Mouse (Mus musculus): Measurements from ENCODE around the gene Duxbl2. TPM values are rescaled to one million over a fixed set of nuclear protein-coding genes. Genes with fewer than 3 reads are reported as not detected.
"Not testable (repeated sequence)": the region's sequence is repeated elsewhere in the genome, so short reads cannot be mapped to it uniquely, and the experiment has no call there.

Duxbl2 gene
- polyA plus RNA-seq, 1 experiment from 2014 or later, result 8.3 TPM

DNA sequence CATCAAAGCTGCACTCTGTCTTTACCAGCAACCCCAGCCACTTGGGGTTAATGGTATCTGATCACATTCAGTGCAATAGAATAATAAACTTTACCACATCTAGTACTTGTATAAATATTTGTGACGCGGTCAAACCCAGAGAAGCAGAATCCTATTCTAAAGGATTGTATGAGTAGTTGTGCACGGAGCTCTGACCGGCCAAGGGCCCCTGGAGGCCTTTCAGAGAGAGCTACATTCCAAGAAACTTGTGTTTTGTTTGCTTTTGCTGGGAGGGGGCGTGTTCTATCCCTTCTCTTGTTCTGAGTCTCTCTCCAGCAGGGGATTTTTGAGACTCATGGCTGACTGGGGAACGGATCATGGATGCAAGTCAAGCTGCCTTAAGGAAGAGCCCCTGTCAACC is 56.9 kb downstream of the Duxbl2 start:
- not testable (repeated sequence) for H3K4me2 ChIP-seq (replicated peaks); ATAC-seq (ENCODE audit: low FRiP score, low read depth); H3K27ac ChIP-seq (replicated peaks); H3K36me3 ChIP-seq; H3K4me3 ChIP-seq; H3K27me3 ChIP-seq; H3K9ac ChIP-seq (replicated peaks); H3K9me3 ChIP-seq; H3K4me1 ChIP-seq
- no CpG with 5 or more reads among the region's 6 CpGs for WGBS

Other genes starting within 250 kb of the Duxbl2 start
- gene Plac9a, start 215.2 kb upstream of the Duxbl2 start, polyA plus RNA-seq (2016; fragmentation: Nextera tagmentation; extraction: Ambion mirVana), result not detected in 2 replicates
- gene Tmem254a, start 190.7 kb upstream of the Duxbl2 start, polyA plus RNA-seq (2016; fragmentation: Nextera tagmentation; extraction: Ambion mirVana), result 1.4 and 2.7 TPM in 2 replicates
- gene Cphx1, start 180.0 kb upstream of the Duxbl2 start, polyA plus RNA-seq (2016; fragmentation: Nextera tagmentation; extraction: Ambion mirVana), result not detected in 2 replicates
- 7.1 and 7.3 TPM in 2 replicates for gene Duxbl1, start 139.8 kb upstream of the Duxbl2 start, polyA plus RNA-seq (2016; fragmentation: Nextera tagmentation; extraction: Ambion mirVana)
- 3.0 and 6.0 TPM in 2 replicates for gene Gm9780, start 75.6 kb upstream of the Duxbl2 start, polyA plus RNA-seq (2016; fragmentation: Nextera tagmentation; extraction: Ambion mirVana)
- gene Tmem254c, start 51.0 kb upstream of the Duxbl2 start, polyA plus RNA-seq (2016; fragmentation: Nextera tagmentation; extraction: Ambion mirVana), result 13.7 and 21.1 TPM in 2 replicates
- not detected in 2 replicates for gene Cphx2, start 36.8 kb upstream of the Duxbl2 start, polyA plus RNA-seq (2016; fragmentation: Nextera tagmentation; extraction: Ambion mirVana)
- not detected in 2 replicates for gene Cphx3, start 36.1 kb upstream of the Duxbl2 start, polyA plus RNA-seq (2016; fragmentation: Nextera tagmentation; extraction: Ambion mirVana)
- gene Plac9b, start 64.1 kb downstream of the Duxbl2 start, polyA plus RNA-seq (2016; fragmentation: Nextera tagmentation; extraction: Ambion mirVana), result 2.3 and 6.3 TPM in 2 replicates
- 15.3 and 19.6 TPM in 2 replicates for gene Tmem254b, start 88.7 kb downstream of the Duxbl2 start, polyA plus RNA-seq (2016; fragmentation: Nextera tagmentation; extraction: Ambion mirVana)
- 3.8 and 10.6 TPM in 2 replicates for gene Duxbl3, start 139.6 kb downstream of the Duxbl2 start, polyA plus RNA-seq (2016; fragmentation: Nextera tagmentation; extraction: Ambion mirVana)